Mouse (Mus musculus): Measurements from ENCODE around the gene Rmnd5a.
"Not testable (repeated sequence)": the region's sequence is repeated elsewhere in the genome, so short reads cannot be mapped to it uniquely, and the experiment has no call there.

The Rmnd5a gene

GRCm38 (mm10) chr6:71440492-71441250 is at the start of gene Rmnd5a:
Gene Rmnd5a, minus strand, starts transcription at chr6:71440637.
- peak; percentile 99 for DNase-seq (ENCODE audit: low spot score)

GRCm38 (mm10) chr6:71487966-71488365 is 47.5 kb upstream of the Rmnd5a start:
- DNase-seq (ENCODE audit: low spot score), result no peak

GRCm38 (mm10) chr6:71486867-71487266 is 46.4 kb upstream of the Rmnd5a start:
- DNase-seq (ENCODE audit: low spot score), result no peak

- no peak for DNase-seq (ENCODE audit: low spot score)
These were observed 45.8 kb upstream of the Rmnd5a start for GRCm38 (mm10) chr6:71486226-71486625.

- no peak for DNase-seq (ENCODE audit: low spot score)
These were observed 44.8 kb upstream of the Rmnd5a start for GRCm38 (mm10) chr6:71485246-71485645.

GRCm38 (mm10) chr6:71481136-71481535 is 40.7 kb upstream of the Rmnd5a start:
- DNase-seq (ENCODE audit: low spot score), result no peak

GRCm38 (mm10) chr6:71480136-71480535 is 39.7 kb upstream of the Rmnd5a start:
- no peak for DNase-seq (ENCODE audit: low spot score)

GRCm38 (mm10) chr6:71479588-71479987 is 39.2 kb upstream of the Rmnd5a start:
- DNase-seq (ENCODE audit: low spot score), result not testable (repeated sequence)

GRCm38 (mm10) chr6:71478816-71479568 is 38.6 kb upstream of the Rmnd5a start:
- not testable (repeated sequence) for DNase-seq (ENCODE audit: low spot score)

- DNase-seq (ENCODE audit: low spot score), result no peak
These were observed 36.3 kb upstream of the Rmnd5a start for GRCm38 (mm10) chr6:71476783-71477182.

GRCm38 (mm10) chr6:71475604-71476003 is 35.2 kb upstream of the Rmnd5a start:
- DNase-seq (ENCODE audit: low spot score), result no peak

GRCm38 (mm10) chr6:71472786-71473185 is 32.3 kb upstream of the Rmnd5a start:
- no peak for DNase-seq (ENCODE audit: low spot score)

- no peak for DNase-seq (ENCODE audit: low spot score)
These were observed 31.5 kb upstream of the Rmnd5a start for GRCm38 (mm10) chr6:71471830-71472520.

- no peak for DNase-seq (ENCODE audit: low spot score)
These were observed 28.9 kb upstream of the Rmnd5a start for GRCm38 (mm10) chr6:71469291-71469690.

- DNase-seq (ENCODE audit: low spot score), result no peak
These were observed 27.3 kb upstream of the Rmnd5a start for GRCm38 (mm10) chr6:71467766-71468165.

- DNase-seq (ENCODE audit: low spot score), result no peak
These were observed 24.7 kb upstream of the Rmnd5a start for GRCm38 (mm10) chr6:71465146-71465545.

- no peak for DNase-seq (ENCODE audit: low spot score)
These were observed 17.6 kb upstream of the Rmnd5a start for GRCm38 (mm10) chr6:71457956-71458608.

GRCm38 (mm10) chr6:71453983-71454739 is 13.7 kb upstream of the Rmnd5a start:
- not testable (repeated sequence) for DNase-seq (ENCODE audit: low spot score)

GRCm38 (mm10) chr6:71452792-71453191 is 12.4 kb upstream of the Rmnd5a start:
- no peak for DNase-seq (ENCODE audit: low spot score)

GRCm38 (mm10) chr6:71445560-71445959 is 5.1 kb upstream of the Rmnd5a start:
- no peak for DNase-seq (ENCODE audit: low spot score)

- no peak for DNase-seq (ENCODE audit: low spot score)
These were observed 4.3 kb upstream of the Rmnd5a start for GRCm38 (mm10) chr6:71444756-71445155.
